Mouse (Mus musculus): Measurements from ENCODE around the gene Ttc28.

- TF ChIP-seq CTCF (IDR thresholded peaks at IDR 0.05; ENCODE audit: low read depth) (no peak), EP300 (optimal IDR thresholded peaks at IDR 0.05) (no peak)
These were observed 97.1 kb downstream of the Ttc28 start for GRCm38 (mm10) chr5:110976721-110977120.

Data from stomach, postnatal 0 days (tissue).